Mouse (Mus musculus) cerebellum, adult 8-10 months (tissue): ENCODE measurements around the gene Zbtb25.

Experiments
- DNase-seq: peaks from one replicate; pipeline ENCODE4 v3.0.0; 2022

The Zbtb25 gene

GRCm38 (mm10) chr12:76335641-76336040 lies 33.8 kb downstream of the Zbtb25 start:
- no peak for DNase-seq

GRCm38 (mm10) chr12:76333688-76334087 lies 35.7 kb downstream of the Zbtb25 start:
- no peak for DNase-seq

GRCm38 (mm10) chr12:76328567-76329354 lies 40.6 kb downstream of the Zbtb25 start:
- DNase-seq, result no peak

- no peak for DNase-seq
Observed at GRCm38 (mm10) chr12:76326437-76327220, 42.8 kb downstream of the Zbtb25 start.

- DNase-seq, result peak; percentile 28
Observed at GRCm38 (mm10) chr12:76324679-76325431, 44.5 kb downstream of the Zbtb25 start, which contains the start of gene Akap5. Akap5 (plus strand) TSS chr12:76324891.

GRCm38 (mm10) chr12:76318282-76319212 lies 50.9 kb downstream of the Zbtb25 start:
- DNase-seq, result no peak

GRCm38 (mm10) chr12:76311951-76312350 lies 57.5 kb downstream of the Zbtb25 start:
- DNase-seq, result no peak

- DNase-seq, result no peak
Observed at GRCm38 (mm10) chr12:76311227-76311626, 58.2 kb downstream of the Zbtb25 start.

- DNase-seq, result no peak
Observed at GRCm38 (mm10) chr12:76310633-76311032, 58.8 kb downstream of the Zbtb25 start.

- DNase-seq, result no peak
Observed at GRCm38 (mm10) chr12:76310007-76310406, 59.4 kb downstream of the Zbtb25 start.

- no peak for DNase-seq
Observed at GRCm38 (mm10) chr12:76308436-76308835, 61.0 kb downstream of the Zbtb25 start.

- no peak for DNase-seq
Observed at GRCm38 (mm10) chr12:76307964-76308363, 61.4 kb downstream of the Zbtb25 start.

GRCm38 (mm10) chr12:76306852-76307561 lies 62.4 kb downstream of the Zbtb25 start:
- DNase-seq, result no peak

- no peak for DNase-seq
Observed at GRCm38 (mm10) chr12:76305107-76305506, 64.3 kb downstream of the Zbtb25 start.

GRCm38 (mm10) chr12:76304199-76304598 lies 65.2 kb downstream of the Zbtb25 start:
- DNase-seq, result peak; percentile 44

GRCm38 (mm10) chr12:76303474-76303873 lies 65.9 kb downstream of the Zbtb25 start:
- DNase-seq, result peak; percentile 68

GRCm38 (mm10) chr12:76300367-76300766 lies 69.0 kb downstream of the Zbtb25 start:
- no peak for DNase-seq

GRCm38 (mm10) chr12:76299361-76299906 lies 70.0 kb downstream of the Zbtb25 start:
- DNase-seq, result no peak

- DNase-seq, result no peak
Observed at GRCm38 (mm10) chr12:76297830-76298229, 71.6 kb downstream of the Zbtb25 start.
